Mouse (Mus musculus) bone marrow, adult 2 months (tissue): ENCODE measurements around the gene Trmt13. TPM values are rescaled to one million over a fixed set of nuclear protein-coding genes. Genes with fewer than 3 reads are reported as not detected.

Experiments used
- H3K27ac ChIP-seq: fragments of 200-500 bp; 2 replicates; pipeline ENCODE4 v1.5.1; 2012; ENCODE audit warnings: low read depth, mild to moderate bottlenecking, control low read depth, inconsistent platforms, low read length; ENCODE audit not compliant: control insufficient read depth, poor library complexity, insufficient read depth
- H3K4me1 ChIP-seq: fragments of 200-500 bp; 2 replicates; pipeline ENCODE4 v1.6.1; 2011; ENCODE audit warnings: low read length; ENCODE audit not compliant: control insufficient read depth, insufficient read depth
- H3K4me3 ChIP-seq: fragments of 200-500 bp; replicated peaks from 2 replicates; pipeline ENCODE3; 2011; ENCODE audit warnings: mild to moderate bottlenecking, low read depth, low read length, control low read depth; ENCODE audit not compliant: control insufficient read depth
- CTCF ChIP-seq: fragments of 200-500 bp; IDR thresholded peaks from 2 replicates; pipeline ENCODE4 v1.5.1; 2011; ENCODE audit warnings: low read length, control low read depth; ENCODE audit not compliant: control insufficient read depth, insufficient read depth
- POLR2A ChIP-seq: fragments of 200-500 bp; IDR thresholded peaks from 2 replicates; pipeline ENCODE4 v1.6.1; 2011; ENCODE audit warnings: low read depth, mild to moderate bottlenecking, control low read depth, low read length, borderline replicate concordance; ENCODE audit not compliant: control insufficient read depth
- WGBS: fragments of 180-500 bp; shearing (Covaris S2); methylation state at CpG from one replicate; pipeline ENCODE4 v1.1.7; 2018; 5-methylcytosine and 5-hydroxymethylcytosine counted together
- polyA plus RNA-seq: library from polyadenylated mRNA; stranded (reverse); fragments of >200 nt; gene quantifications from 2 replicates; pipeline ENCODE4 v1.2.4, GENCODE M21; 2011; ENCODE audit warnings: low replicate concordance; ENCODE audit not compliant: missing spikeins, insufficient read depth, insufficient read length

The Trmt13 gene
- polyA plus RNA-seq, 1 experiment, result 22.0 TPM

- Histone ChIP-seq H3K27ac (no peak overlapping the region), H3K4me3 (no peak overlapping the region), H3K4me1 (peaks cover 1% of the 10 kb centered on the region)
- TF ChIP-seq CTCF, result no peak
- TF ChIP-seq POLR2A, result no peak
- WGBS, result 76% methylated on average over 9 of the region's 9 CpGs
Observed at GRCm38 (mm10) chr3:116637693-116638476, 23.5 kb upstream of the Trmt13 start.

- H3K4me3 ChIP-seq, result no peak overlapping the region
- no peak for TF ChIP-seq POLR2A
- TF ChIP-seq CTCF, result no peak
- no peak overlapping the region for H3K27ac ChIP-seq
- peaks cover 1% of the 10 kb centered on the region for H3K4me1 ChIP-seq
- WGBS, result 75% methylated on average over 5 of the region's 5 CpGs
Observed at GRCm38 (mm10) chr3:116635799-116636198, 21.4 kb upstream of the Trmt13 start.

- H3K4me3 ChIP-seq, result peak overlapping the region; percentile 2
- peak overlapping the region; percentile 70; the same call in 1 of the 2 replicates for H3K27ac ChIP-seq
- WGBS, result 70% methylated on average over 8 of the region's 8 CpGs
- TF ChIP-seq POLR2A, result no peak
- no peak for TF ChIP-seq CTCF
- H3K4me1 ChIP-seq, result peaks cover 1% of the 10 kb centered on the region
Observed at GRCm38 (mm10) chr3:116634853-116635252, 20.5 kb upstream of the Trmt13 start.

GRCm38 (mm10) chr3:116634091-116634490, 19.7 kb upstream of the Trmt13 start:
- Histone ChIP-seq H3K27ac (peak overlapping the region; percentile 70; the same call in 1 of the 2 replicates), H3K4me1 (no peaks in the 10 kb centered on the region; the same call in none of the 2 replicates)

GRCm38 (mm10) chr3:116632971-116633370, 18.6 kb upstream of the Trmt13 start:
- TF ChIP-seq CTCF (no peak), POLR2A (no peak)
- H3K4me3 ChIP-seq, result no peak overlapping the region
- H3K4me1 ChIP-seq, result no peaks in the 10 kb centered on the region; the same call in none of the 2 replicates
- 46% methylated on average over 3 of the region's 3 CpGs for WGBS
- H3K27ac ChIP-seq, result no peak overlapping the region

More at GRCm38 (mm10) chr3:116634091-116634490, 19.7 kb upstream of the Trmt13 start:
- TF ChIP-seq POLR2A (no peak), CTCF (no peak)
- WGBS, result 41% methylated on average over 3 of the region's 3 CpGs
- peak overlapping the region; percentile 5 for H3K4me3 ChIP-seq

GRCm38 (mm10) chr3:116631459-116631858, 17.1 kb upstream of the Trmt13 start:
- H3K27ac ChIP-seq, result no peak overlapping the region
- WGBS, result 90% methylated on average over 1 of the region's 1 CpGs
- no peak for TF ChIP-seq CTCF
- H3K4me3 ChIP-seq, result no peak overlapping the region
- H3K4me1 ChIP-seq, result no peaks in the 10 kb centered on the region; the same call in none of the 2 replicates

- no peak for TF ChIP-seq POLR2A
- no peak for TF ChIP-seq CTCF
- no peaks in the 10 kb centered on the region for H3K4me1 ChIP-seq
- 91% methylated on average over 7 of the region's 7 CpGs for WGBS
Observed at GRCm38 (mm10) chr3:116622641-116623040, 8.3 kb upstream of the Trmt13 start.

GRCm38 (mm10) chr3:116620636-116621370, 6.4 kb upstream of the Trmt13 start:
- H3K4me1 ChIP-seq, result no peaks in the 10 kb centered on the region
- TF ChIP-seq CTCF, result no peak
- TF ChIP-seq POLR2A, result no peak
- no peak overlapping the region for H3K27ac ChIP-seq
- WGBS, result 44% methylated on average over 7 of the region's 7 CpGs
- no peak overlapping the region for H3K4me3 ChIP-seq

More at GRCm38 (mm10) chr3:116622641-116623040, 8.3 kb upstream of the Trmt13 start:
- H3K27ac ChIP-seq, result no peak overlapping the region
- no peak overlapping the region for H3K4me3 ChIP-seq
